Mouse (Mus musculus): ENCODE data around the gene Kdm4d. TPM values are rescaled to one million over a fixed set of nuclear protein-coding genes. Genes with fewer than 3 reads are reported as not detected.
"Not testable (repeated sequence)": the region's sequence is repeated elsewhere in the genome, so short reads cannot be mapped to it uniquely, and the experiment has no call there.

Kdm4d gene
- polyA plus RNA-seq, 1 experiment = 0.22 TPM

DNA sequence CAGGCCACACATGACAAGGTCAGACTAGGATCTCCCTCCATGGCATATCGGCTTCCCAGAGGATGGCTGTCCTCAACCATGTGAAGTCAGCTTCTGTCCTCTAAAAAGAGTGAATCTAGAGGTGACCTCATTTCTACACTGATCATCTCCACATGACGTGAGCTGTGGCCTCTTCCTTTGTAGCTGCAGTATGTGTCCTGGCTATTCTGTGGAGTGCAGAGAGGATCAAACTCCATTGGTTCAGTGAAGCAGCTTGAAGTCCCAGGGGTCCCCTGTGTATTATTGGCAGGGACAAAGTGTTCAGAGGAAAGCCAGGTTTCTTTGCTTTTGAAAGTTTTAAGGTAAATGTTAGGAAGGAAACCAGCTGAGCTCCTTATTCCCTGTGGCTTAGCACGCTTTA, 17.8 kb upstream of the Kdm4d start:
- no peak for DNase-seq
- Histone ChIP-seq H3K27ac (ENCODE audit: control insufficient read depth, insufficient read depth, low read length) (no peak overlapping the region), H3K4me1 (replicated peaks; ENCODE audit: control insufficient read depth, insufficient read depth, low read length) (no peaks in the 10 kb centered on the region), H3K36me3 (ENCODE audit: control insufficient read depth, insufficient read depth, low read length) (no peaks in the 10 kb centered on the region), H3K27me3 (ENCODE audit: control insufficient read depth, insufficient read depth, low read length) (no peaks in the 10 kb centered on the region), H3K4me3 (ENCODE audit: control insufficient read depth, insufficient read depth, low read length) (no peak overlapping the region)
- 93% methylated on average over 3 of the region's 3 CpGs for WGBS
- TF ChIP-seq POLR2A (IDR thresholded peaks at IDR 0.05; ENCODE audit: control insufficient read depth, extremely low read depth, insufficient read depth, low read length, poor library complexity) = no peak
- TF ChIP-seq CTCF (IDR thresholded peaks at IDR 0.05; ENCODE audit: borderline replicate concordance, control insufficient read depth, extremely low read depth, insufficient read depth, low read length, poor library complexity) = no peak

DNA sequence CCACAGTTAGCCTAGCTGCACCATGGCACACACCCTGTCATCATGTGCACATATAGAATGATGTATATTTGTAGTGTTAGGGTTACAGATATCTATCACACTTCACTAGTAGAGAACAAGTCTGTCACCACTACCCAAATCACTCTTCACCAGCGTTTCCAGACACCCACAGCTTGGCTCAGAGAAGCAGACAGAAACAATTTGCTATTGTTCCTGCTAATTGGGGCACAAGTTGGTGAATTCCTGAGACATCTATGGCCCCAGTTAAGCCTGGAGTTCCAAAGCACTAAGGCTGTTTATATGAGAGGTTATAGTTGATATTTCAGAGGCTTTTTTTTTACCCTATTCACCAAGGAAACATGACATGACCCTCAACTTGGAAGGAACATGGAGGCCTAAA, 17.0 kb upstream of the Kdm4d start:
- Histone ChIP-seq H3K27ac (ENCODE audit: control insufficient read depth, insufficient read depth, low read length) (no peak overlapping the region), H3K36me3 (ENCODE audit: control insufficient read depth, insufficient read depth, low read length) (0 out of 2 replicates have a peak, but pooled peaks cover 3% of the 10 kb centered on the region), H3K27me3 (ENCODE audit: control insufficient read depth, insufficient read depth, low read length) (no peaks in the 10 kb centered on the region), H3K4me1 (replicated peaks; ENCODE audit: control insufficient read depth, insufficient read depth, low read length) (no peaks in the 10 kb centered on the region), H3K4me3 (ENCODE audit: control insufficient read depth, insufficient read depth, low read length) (no peak overlapping the region)
- DNase-seq = no peak
- no peak for TF ChIP-seq POLR2A (IDR thresholded peaks at IDR 0.05; ENCODE audit: control insufficient read depth, extremely low read depth, insufficient read depth, low read length, poor library complexity)
- TF ChIP-seq CTCF (IDR thresholded peaks at IDR 0.05; ENCODE audit: borderline replicate concordance, control insufficient read depth, extremely low read depth, insufficient read depth, low read length, poor library complexity) = no peak
- WGBS = 89% methylated on average over 1 of the region's 1 CpGs

DNA sequence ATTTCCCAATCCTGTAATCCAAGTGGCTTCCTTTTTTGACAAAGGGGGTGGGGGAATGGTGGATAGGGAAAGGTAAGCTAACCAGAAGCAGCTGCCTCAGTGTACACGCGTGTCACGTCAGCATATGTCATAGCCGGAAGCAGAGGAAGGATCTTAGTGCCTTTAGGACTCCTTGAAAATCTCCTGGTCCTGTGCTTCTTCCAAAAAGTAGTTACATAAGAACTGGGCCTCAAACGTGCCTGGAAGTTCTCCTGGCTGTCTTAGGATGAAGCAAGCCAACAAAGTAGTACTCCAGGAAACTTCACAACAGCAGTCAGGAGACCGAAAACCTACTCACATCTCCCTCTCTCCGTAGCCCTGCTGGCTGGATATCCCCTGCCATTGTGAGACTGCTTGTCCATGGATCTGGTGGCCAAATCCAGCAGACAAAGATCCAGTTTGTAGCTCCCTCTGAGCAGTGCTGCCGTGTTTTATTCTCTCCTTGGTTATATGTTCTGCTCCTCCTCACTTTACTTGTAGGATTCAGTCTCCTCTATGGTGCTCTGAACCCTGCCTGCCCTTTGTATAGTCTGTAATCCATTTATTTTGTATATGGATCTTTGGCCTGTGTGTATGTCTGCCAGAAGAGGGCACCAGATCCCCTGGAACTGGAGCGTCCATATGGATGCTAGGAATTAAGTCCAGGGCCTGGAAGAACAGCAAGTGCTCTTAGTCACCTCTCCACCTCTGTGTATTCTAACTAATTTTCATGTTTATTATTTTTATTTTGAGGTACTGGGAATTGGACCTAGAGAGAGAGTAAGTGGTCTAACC, 12.6 kb upstream of the Kdm4d start:
- no peak for TF ChIP-seq CTCF (IDR thresholded peaks at IDR 0.05; ENCODE audit: borderline replicate concordance, control insufficient read depth, extremely low read depth, insufficient read depth, low read length, poor library complexity)
- no peak for TF ChIP-seq POLR2A (IDR thresholded peaks at IDR 0.05; ENCODE audit: control insufficient read depth, extremely low read depth, insufficient read depth, low read length, poor library complexity)
- DNase-seq = no peak
- WGBS = 92% methylated on average over 9 of the region's 9 CpGs

DNA sequence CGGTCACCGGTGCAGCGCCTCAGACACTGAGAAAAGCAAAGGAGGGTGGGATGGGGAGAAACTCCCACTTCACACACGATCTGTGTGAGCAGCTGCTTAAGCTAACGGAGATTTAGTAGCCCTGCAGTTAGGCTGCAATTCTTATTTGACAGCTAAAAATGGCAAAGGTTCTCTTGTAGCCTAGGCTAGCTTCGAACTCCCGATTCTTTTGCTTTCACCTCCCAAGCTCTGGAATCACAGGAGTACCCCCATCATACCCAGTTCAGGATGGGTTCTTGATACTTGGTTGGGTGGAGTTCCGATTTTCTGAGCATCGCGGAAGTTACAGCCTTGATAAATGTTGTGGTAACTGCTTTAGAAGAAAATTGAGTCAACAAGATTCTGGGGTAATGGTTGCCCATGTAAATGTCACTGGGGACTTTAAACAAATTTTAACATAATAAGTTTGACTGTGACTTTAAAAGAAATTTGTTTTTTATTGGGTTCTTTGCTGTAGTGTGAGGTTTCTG, 688 bp upstream of the Kdm4d start:
- peak overlapping the region; percentile 44 for H3K27ac ChIP-seq (ENCODE audit: control insufficient read depth, insufficient read depth, low read length)
- no peak for DNase-seq
- WGBS = 3% methylated on average over 10 of the region's 10 CpGs
- H3K4me1 ChIP-seq (replicated peaks; ENCODE audit: control insufficient read depth, insufficient read depth, low read length) = peaks cover 7% of the 10 kb centered on the region
- no peak for TF ChIP-seq POLR2A (IDR thresholded peaks at IDR 0.05; ENCODE audit: control insufficient read depth, extremely low read depth, insufficient read depth, low read length, poor library complexity)
- TF ChIP-seq CTCF (IDR thresholded peaks at IDR 0.05; ENCODE audit: borderline replicate concordance, control insufficient read depth, extremely low read depth, insufficient read depth, low read length, poor library complexity) = no peak
- peak overlapping the region; percentile 79 for H3K4me3 ChIP-seq (ENCODE audit: control insufficient read depth, insufficient read depth, low read length)
- H3K27me3 ChIP-seq (ENCODE audit: control insufficient read depth, insufficient read depth, low read length) = no peaks in the 10 kb centered on the region
- H3K36me3 ChIP-seq (ENCODE audit: control insufficient read depth, insufficient read depth, low read length) = peaks cover 36% of the 10 kb centered on the region

More for the DNA sequence above, 12.6 kb upstream of the Kdm4d start:
- Histone ChIP-seq H3K27ac (ENCODE audit: control insufficient read depth, insufficient read depth, low read length) (no peak overlapping the region), H3K36me3 (ENCODE audit: control insufficient read depth, insufficient read depth, low read length) (peaks cover 36% of the 10 kb centered on the region), H3K4me3 (ENCODE audit: control insufficient read depth, insufficient read depth, low read length) (no peak overlapping the region), H3K4me1 (replicated peaks; ENCODE audit: control insufficient read depth, insufficient read depth, low read length) (no peaks in the 10 kb centered on the region), H3K27me3 (ENCODE audit: control insufficient read depth, insufficient read depth, low read length) (no peaks in the 10 kb centered on the region)

DNA sequence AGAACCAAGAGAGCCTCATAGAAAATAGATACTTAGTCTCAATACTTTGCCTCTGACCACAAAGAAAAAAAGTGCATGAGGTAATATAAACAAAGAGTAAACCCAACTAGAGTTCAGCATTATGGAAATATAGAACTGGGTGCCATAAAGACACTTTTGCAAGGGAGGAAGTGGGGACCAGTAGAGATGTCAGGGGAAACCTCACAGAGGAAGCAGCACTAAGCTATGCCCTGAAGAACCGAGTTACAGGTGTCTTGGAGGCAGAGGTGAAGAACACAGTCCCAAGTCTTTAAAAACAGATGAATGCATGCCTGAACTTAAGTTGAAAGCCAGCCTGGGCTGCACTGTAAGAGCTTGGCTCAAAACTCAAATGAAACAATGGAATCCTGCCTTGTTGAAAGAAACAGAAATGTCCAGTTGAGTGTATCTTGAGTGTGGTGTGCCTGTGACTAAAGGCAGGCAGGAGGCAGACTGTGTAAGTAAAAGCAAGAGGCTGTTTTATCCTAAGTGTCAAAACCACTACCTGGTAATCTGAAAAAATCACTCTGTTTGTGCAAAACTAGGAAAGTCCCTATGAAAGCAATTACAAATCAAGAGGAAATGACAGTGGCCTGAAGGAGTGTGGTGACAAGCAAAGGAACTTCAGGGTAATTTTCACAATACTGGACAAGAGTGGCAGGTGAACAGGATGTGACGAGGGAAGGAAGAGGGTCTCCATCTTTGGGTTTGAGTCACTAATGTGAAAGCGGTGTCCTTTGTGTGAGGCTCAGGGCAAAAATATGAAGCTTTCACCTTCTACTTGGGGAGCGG, 1.2 kb downstream of the Kdm4d start:
- Histone ChIP-seq H3K27ac (ENCODE audit: control insufficient read depth, insufficient read depth, low read length) (no peak overlapping the region), H3K4me3 (ENCODE audit: control insufficient read depth, insufficient read depth, low read length) (no peak overlapping the region), H3K36me3 (ENCODE audit: control insufficient read depth, insufficient read depth, low read length) (peaks cover 20% of the 10 kb centered on the region), H3K4me1 (replicated peaks; ENCODE audit: control insufficient read depth, insufficient read depth, low read length) (peaks cover 7% of the 10 kb centered on the region), H3K27me3 (ENCODE audit: control insufficient read depth, insufficient read depth, low read length) (no peaks in the 10 kb centered on the region)
- DNase-seq = peak; percentile 6
- WGBS = 62% methylated on average over 4 of the region's 4 CpGs
- no peak for TF ChIP-seq CTCF (IDR thresholded peaks at IDR 0.05; ENCODE audit: borderline replicate concordance, control insufficient read depth, extremely low read depth, insufficient read depth, low read length, poor library complexity)
- TF ChIP-seq POLR2A (IDR thresholded peaks at IDR 0.05; ENCODE audit: control insufficient read depth, extremely low read depth, insufficient read depth, low read length, poor library complexity) = no peak

DNA sequence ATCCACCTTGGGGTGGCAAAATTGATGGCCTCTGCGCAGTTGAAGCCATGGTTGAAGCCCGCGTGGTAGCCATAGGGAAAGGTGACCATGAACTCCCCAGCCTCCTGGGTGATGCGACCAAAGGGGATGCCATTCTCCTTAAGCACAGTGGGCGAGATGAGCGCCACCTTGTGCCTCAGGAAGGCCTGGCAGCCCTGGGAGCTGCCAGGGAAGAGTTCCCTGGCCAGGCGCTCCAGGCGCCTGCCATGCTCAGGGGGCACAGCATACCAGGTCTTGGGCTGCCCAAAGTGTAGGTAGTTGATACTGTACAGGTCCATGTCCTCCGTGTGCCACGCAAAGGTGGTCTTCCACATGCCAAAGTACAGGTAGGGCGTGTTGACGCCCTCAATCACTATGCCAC, 36.6 kb downstream of the Kdm4d start:
- not testable (repeated sequence) for H3K4me3 ChIP-seq (ENCODE audit: control insufficient read depth, insufficient read depth, low read length); H3K27ac ChIP-seq (ENCODE audit: control insufficient read depth, insufficient read depth, low read length); H3K4me1 ChIP-seq (replicated peaks; ENCODE audit: control insufficient read depth, insufficient read depth, low read length); DNase-seq; H3K36me3 ChIP-seq (ENCODE audit: control insufficient read depth, insufficient read depth, low read length); H3K27me3 ChIP-seq (ENCODE audit: control insufficient read depth, insufficient read depth, low read length)
- WGBS = 84% methylated on average over 12 of the region's 12 CpGs

DNA sequence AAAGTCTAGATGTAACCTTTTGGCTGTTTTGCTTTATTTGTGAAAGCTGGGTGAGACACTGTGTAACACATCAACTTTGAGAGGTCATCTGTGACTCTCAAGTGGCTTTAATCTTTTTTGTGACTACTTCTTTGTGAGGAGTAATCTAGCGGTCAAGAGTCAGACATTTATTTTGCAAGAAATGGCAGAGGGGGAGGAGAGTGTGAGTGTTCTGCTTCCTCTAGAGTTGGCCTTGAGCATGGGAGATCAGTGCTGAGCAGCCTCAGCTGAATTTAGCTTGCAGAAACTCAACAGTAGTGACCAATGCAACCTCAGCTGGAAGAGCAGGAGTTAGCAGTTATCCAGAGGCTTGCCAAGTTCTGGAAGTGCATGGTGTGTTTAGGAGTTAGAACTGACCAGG, 37.7 kb downstream of the Kdm4d start:
- DNase-seq; H3K27me3 ChIP-seq (ENCODE audit: control insufficient read depth, insufficient read depth, low read length); H3K4me1 ChIP-seq (replicated peaks; ENCODE audit: control insufficient read depth, insufficient read depth, low read length); H3K36me3 ChIP-seq (ENCODE audit: control insufficient read depth, insufficient read depth, low read length); H3K4me3 ChIP-seq (ENCODE audit: control insufficient read depth, insufficient read depth, low read length); H3K27ac ChIP-seq (ENCODE audit: control insufficient read depth, insufficient read depth, low read length): not testable (repeated sequence)
- 96% methylated on average over 1 of the region's 1 CpGs for WGBS
